In the genomic region with DNA sequence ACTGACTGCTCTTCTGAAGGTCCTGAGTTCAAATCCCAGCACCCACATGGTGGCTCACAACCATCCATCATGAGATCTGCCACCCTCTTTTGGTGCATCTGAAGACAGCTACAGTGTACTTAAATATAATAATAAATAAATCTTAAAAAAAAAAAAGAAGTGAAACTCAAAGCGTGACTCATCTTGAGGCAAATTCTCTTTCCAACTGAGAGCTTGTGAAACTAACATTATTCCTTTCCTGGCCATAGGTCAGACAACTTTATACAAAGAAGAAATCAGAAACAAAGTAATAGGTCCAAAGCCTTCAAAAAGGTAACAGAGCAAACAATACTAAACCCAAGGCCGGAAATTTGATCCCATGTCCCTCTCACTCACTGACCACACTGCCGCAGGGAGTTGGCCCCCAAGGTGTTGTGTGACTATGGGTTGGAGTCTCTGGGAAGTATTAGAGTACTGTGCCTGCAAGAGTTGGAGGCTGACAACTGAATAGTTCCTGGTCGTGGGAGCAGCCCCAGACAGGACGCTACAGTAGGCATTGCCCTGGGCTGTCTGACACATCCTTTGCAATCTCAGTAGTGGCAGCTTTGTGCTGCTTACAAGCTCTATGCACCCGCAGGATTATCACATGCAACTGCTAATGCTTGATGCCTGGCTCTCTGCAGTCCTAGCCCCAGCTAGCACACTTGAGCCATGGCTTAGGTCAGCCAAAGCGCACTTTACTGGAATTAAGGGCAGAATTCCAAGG, we compare ENCODE assay signal across 2 mouse cellular contexts.
TF ChIP-seq lines count a peak whose summit lies in the region.

No protein-coding gene starts in this region.

TF ChIP-seq in CH12.LX, 34 proteins besides CTCF, POLR2A, EP300 and RAD21 (continued from another document):
- TF ChIP-seq JUN (IDR thresholded peaks at IDR 0.05; ENCODE audit: insufficient read depth, low read depth, low read length) = peak; percentile 68

TF ChIP-seq in myocyte, 11 proteins besides CTCF, POLR2A, EP300 and RAD21 (continued from another document):
- no peak for TF ChIP-seq CEBPB (IDR thresholded peaks at IDR 0.05; ENCODE audit: insufficient read depth, poor library complexity, severe bottlenecking)
- TF ChIP-seq TCF3 (IDR thresholded peaks at IDR 0.05; ENCODE audit: insufficient read length, low read depth) = no peak
- no peak for TF ChIP-seq MAX (IDR thresholded peaks at IDR 0.05; ENCODE audit: low read depth)
- TF ChIP-seq POLR2AphosphoS2 (IDR thresholded peaks at IDR 0.05; ENCODE audit: insufficient read length, low read depth) = no peak
- TF ChIP-seq MYOG (IDR thresholded peaks at IDR 0.05; ENCODE audit: control insufficient read depth in 1 of 3, insufficient read depth in 1 of 3, insufficient read length in 2 of 3, low read depth in 2 of 3) = no peak
- no peak for TF ChIP-seq SRF (IDR thresholded peaks at IDR 0.05; ENCODE audit: control insufficient read depth, insufficient read length, low read depth)
- TF ChIP-seq MYOD1 (IDR thresholded peaks at IDR 0.05; ENCODE audit: control insufficient read depth in 1 of 3, insufficient read length in 2 of 3, low read depth in 2 of 3) = no peak
TF ChIP-seq in myocyte: peak in this region for 0.
